Mouse (Mus musculus) thymus, postnatal 0 days (tissue): Measurements from ENCODE around the gene Lrig2. TPM values are rescaled to one million over a fixed set of nuclear protein-coding genes. Genes with fewer than 3 reads are reported as not detected.
"Not testable (repeated sequence)": the region's sequence is repeated elsewhere in the genome, so short reads cannot be mapped to it uniquely, and the experiment has no call there.

Experiments
- DNase-seq: peaks from one replicate; pipeline ENCODE4 v3.0.0-alpha.2; 2015; ENCODE audit warnings: low spot score
- polyA plus RNA-seq: library from polyadenylated mRNA; unstranded; fragments of >200 nt; fragmentation: Nextera tagmentation; extraction: Ambion mirVana; gene quantifications from 2 replicates; pipeline ENCODE4 v1.2.1, GENCODE M21; 2015

The Lrig2 gene
- polyA plus RNA-seq, 1 experiment from 2014 or later, result 11.9 TPM

- no peak for DNase-seq
Observed at GRCm38 (mm10) chr3:104432651-104433050, 79.1 kb downstream of the Lrig2 start.

- DNase-seq, result no peak
Observed at GRCm38 (mm10) chr3:104431848-104432159, 79.9 kb downstream of the Lrig2 start.

GRCm38 (mm10) chr3:104431156-104431847, 80.4 kb downstream of the Lrig2 start:
- peak; percentile 43 for DNase-seq

DNA sequence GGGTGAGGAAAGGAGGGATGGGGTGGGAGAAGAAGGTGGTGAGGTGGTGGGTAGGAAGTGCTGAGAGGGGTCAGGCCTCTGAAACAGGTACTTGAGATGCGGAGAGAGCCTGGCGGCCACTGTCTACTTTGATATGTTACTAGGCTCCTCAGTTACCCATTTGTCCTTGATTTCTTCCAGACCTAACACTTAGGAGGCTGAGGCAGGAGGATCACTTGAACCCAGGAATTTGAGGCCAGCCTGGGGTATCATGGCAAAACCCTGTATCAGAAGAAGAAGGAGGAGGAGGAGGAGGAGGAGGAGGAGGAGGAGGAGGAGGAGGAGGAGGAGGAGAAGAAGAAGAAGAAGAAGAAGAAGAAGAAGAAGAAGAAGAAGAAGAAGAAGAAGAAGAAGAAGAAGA, 84.4 kb downstream of the Lrig2 start:
- not testable (repeated sequence) for DNase-seq

DNA sequence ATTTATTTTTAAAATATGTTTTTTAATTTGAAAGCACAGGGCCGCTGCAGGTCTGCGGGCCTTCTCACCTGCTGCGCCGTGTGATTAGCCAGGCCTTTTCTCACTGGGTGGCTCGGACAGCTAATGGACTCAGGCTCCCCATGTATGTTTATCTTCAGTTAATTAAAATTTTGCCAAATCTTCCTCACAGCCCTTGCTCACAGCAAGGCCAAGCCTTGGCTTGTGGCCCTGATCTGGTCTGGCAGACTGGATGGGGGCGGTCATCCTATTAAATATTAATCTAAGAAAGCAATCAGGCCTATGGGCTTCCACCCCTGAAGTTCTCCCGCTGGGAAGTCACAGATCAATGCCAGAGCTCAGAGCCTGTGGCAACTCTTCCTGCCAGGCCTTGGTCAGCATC, 87.4 kb downstream of the Lrig2 start:
- DNase-seq, result no peak

GRCm38 (mm10) chr3:104420929-104421328, 90.8 kb downstream of the Lrig2 start:
- DNase-seq, result no peak

DNA sequence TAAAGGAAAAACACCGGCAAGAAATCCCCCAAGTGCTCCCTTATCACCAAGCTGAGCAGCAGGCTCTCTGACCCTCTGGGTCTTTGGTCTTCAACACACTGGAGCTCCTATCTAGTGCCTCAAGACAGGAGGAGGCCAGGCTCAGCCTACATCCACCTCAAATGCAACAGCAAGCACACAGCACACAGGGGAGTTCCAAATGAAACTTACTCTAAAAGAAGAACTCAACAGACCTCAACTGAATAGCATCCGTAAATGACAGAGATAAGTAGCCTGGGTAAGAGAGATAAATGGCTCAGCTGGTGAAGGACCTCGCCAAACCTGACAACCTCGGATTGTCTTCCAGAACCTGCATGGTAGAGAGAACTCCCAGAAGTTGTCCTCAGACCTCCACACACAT, 91.7 kb downstream of the Lrig2 start:
- no peak for DNase-seq

DNA sequence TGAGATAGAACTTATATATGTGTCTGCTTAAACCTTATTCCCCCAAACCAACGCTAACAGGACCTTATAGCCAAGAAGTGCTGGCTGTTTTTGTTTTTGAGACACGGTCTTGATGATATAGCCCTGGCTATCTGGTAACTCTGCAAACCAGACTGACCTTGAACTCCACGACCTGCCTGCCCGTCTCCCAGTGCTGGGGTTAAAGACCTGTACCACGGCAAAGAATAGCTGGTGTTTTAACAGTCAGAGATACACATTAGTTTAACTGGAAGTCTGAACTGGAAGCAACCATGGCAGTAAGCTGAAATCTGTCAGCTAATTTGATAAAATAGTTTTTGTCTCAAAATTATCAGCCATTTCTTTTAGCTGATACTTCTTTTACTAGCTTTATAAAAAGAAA, 94.9 kb downstream of the Lrig2 start:
- no peak for DNase-seq

DNA sequence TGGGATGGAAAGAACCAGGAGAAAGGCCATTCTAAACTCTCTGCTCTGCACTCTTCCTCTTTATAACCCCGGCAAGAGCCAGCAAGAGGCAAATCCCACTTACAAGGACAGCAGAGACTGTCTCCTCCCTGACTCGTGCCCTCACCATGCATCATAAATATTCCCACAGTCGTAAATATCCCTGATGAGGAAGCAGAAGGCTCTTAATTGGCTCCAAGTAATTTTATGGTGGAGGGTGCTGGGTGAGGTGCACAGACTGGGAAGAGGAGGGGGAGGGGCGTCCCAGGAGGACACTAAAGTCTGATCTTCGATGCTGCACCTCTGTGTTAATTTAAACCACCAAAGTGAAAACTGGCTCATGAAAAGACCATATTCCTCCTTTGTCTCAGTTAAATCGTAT, 99.2 kb downstream of the Lrig2 start:
- DNase-seq, result no peak

GRCm38 (mm10) chr3:104407506-104407905, 104.2 kb downstream of the Lrig2 start:
- no peak for DNase-seq

- DNase-seq, result no peak
Observed at GRCm38 (mm10) chr3:104403582-104403981, 108.1 kb downstream of the Lrig2 start.

GRCm38 (mm10) chr3:104401176-104401575, 110.5 kb downstream of the Lrig2 start:
- no peak for DNase-seq

GRCm38 (mm10) chr3:104400126-104400525, 111.6 kb downstream of the Lrig2 start:
- no peak for DNase-seq

DNA sequence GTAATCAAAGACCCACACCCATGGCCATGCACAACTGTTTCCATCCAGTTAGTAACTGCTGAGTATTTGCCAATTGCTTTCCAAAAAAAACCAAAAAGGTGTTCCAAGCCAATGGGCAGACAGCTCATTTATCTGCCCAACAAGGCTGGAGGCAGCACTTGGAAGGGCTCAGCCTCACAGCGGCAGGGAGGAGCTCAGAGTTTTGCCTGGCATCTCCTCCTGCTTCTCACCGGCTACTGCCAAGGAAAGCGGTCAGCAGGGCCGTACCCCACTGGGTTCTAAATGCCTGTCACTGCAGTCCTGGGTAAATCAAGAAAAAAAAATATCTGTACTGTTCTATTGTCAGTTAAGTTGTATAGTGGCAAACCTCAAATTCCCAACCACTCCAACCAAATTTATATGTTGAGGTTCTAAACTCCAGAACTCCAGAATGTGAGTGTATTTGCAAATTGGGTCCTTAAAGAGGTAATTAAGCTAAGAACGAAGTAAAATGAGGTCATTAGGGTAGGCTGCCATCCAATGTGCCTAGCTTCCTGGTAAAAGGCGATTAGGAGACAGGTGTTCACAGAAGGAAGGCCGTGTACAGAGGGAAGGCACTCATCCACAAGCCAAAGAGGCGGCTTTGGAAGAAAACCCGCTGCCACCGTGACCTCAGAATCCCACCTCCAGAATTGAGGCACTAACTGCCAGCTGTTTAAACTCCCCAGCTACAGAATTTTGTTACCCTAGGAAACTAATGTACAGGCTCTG, 112.2 kb downstream of the Lrig2 start:
- no peak for DNase-seq

DNA sequence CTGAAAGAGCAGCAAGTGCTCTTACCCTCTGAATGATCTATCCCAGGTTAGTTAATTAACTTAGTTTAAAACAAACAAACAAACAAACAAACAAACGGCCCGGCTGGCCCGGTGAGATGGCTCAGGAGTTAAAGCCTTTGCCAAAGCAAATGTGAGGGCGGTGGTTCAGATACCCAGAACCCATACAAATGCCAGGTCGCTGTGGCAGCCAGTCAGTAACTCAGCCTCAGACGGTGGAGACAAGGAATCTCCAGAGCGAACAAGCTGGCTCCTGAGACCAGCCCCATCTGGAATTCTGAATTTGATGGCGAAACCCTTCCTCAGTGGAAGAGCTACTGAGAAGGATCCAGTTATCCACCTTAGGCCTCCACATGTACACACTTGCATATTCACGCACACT, 114.4 kb downstream of the Lrig2 start:
- no peak for DNase-seq

DNA sequence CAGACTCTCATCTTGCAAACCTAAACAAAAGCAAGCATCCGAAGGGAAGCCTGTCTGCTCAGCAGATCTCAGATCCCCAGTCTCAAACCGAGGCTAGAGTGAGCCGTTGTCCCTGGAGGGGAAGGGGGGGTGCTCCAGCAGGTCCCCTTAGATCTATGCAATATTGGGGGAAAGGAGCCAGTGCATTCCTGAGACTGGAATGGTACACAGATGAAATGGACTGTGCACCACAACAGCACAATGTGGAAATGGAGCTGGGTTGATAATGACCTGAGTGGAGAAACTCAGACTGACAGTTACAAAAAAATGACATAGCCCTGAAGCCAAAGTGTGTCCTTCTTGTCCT, 115.0 kb downstream of the Lrig2 start:
- no peak for DNase-seq

DNA sequence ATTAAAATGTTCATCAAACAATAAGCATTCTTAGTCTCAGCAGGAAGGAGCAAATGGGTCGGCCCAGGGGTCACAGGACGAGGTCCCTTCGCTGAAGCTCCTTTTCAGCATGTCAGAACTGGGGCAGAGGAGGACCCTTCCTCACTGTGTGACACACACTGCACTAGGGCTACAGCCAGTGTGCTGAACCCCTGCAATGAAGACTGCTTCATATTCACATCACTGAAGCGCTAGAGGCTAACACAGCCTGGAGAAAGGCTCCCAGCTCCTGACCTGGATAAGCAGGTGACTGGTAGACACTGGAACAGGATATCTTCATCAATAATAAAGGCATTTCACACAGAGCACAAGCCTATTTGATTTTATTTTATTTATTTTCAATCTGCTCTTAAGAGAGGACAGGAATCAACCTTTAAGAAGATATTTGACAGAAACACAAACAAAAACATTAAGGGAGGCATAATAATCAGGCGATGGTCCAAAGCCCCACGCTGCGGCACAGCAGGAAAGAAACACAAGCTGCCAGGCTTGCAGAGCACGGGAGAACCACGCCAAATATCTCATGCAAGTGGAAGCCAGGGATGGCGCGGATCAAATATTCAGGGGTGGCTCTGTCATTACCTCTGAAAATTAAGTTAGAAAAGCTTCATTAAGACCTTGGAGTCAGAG, 115.5 kb downstream of the Lrig2 start:
- no peak for DNase-seq

DNA sequence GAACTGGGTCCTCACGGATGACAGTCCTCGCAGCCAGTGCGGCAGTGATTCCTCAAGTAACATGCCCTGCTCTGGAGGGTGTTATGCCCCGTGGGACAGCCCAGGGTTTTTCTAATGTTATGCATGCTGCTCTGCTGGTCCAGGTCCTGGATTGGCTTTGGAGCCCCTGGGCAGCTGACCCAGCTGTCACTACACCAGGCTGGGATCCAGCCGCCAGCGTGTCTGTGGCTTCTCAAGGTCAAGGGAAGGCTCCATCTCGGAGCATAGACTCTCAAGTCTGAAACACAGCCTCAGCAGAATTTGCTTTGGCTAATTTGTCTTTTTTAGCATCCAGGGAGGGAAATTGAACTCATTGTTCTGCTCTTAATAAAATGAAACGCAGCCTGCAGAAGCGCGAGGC, 121.6 kb downstream of the Lrig2 start:
- DNase-seq, result no peak

GRCm38 (mm10) chr3:104389449-104389848, 122.3 kb downstream of the Lrig2 start:
- no peak for DNase-seq

GRCm38 (mm10) chr3:104385587-104385986, 126.1 kb downstream of the Lrig2 start:
- no peak for DNase-seq

DNA sequence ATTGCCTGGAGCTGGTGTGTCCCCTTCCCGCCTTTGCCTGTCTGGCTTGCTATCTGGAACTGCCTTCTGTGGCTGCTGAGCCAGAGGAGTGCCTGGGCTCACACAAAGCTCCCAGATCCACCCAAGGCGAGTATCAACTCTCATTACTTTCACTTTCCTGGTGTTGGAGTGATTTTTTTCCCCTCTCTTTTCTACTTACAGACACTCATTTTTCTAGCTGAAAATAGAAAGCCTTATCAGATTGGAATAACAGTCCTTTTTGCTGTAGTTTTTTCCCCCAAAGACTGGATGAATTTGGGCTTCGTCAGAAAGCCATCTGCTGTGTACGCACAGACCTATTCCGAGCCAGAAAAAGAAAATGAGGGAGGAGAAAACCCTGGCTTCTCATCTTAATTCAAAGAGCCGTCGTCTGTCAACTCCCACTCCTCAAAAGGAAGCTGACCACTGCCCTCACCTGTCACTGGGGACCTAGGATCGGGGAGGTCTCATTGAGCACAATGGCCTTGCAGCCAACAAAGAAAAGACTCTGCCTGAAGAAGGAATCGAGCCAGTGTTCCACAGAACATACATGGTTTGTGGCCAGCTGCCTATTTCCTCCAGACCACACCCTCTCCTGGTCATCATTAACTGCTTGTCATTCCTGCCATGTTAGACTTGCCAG, 127.9 kb downstream of the Lrig2 start:
- no peak for DNase-seq

DNA sequence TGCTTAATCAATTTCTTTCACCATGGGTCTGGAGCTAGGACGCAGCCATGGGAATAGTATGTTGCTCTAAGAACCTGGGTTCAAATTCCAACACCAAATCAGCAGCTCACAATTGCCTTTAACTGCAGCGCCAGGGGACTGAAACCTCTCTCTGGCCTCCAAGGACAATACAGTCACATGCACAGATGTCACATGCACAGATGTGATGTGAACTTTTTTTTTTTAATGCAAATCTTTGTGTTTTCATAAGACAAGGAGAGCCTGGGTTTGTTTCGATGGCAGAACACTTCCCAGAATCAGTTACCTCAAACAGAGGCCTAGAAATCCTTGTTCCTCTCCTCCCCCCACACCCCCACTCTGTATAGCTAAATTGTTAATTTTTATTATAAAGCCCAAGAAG, 133.5 kb downstream of the Lrig2 start:
- DNase-seq, result no peak
